Comparison of ENCODE assay signal across 14 mouse cellular contexts in genomic region chr12:70906867-70907266, GRCm38 (mm10). TPM values are rescaled to one million over a fixed set of nuclear protein-coding genes. Genes with fewer than 3 reads are reported as not detected.
A peak's percentile ranks its signal among the peaks of the same experiment; 100 is the strongest.
DNase-seq lines count a peak whose midpoint lies in the region; ATAC-seq and TF ChIP-seq lines count a peak whose summit lies in the region.
"Had no signal": no experiment of that assay in that cellular context is flagged by ENCODE, and none has a peak within 500 bp of the region (broad histone marks: within the 10 kb centered on the region; RNA-seq: fewer than 3 reads in every experiment).

No protein-coding gene starts in this region.

- peaks cover 9% of the 10 kb centered on the region for H3K4me1 ChIP-seq in embryonic fibroblast, embryonic 13.5 days (ENCODE audit: control insufficient read depth, insufficient read depth, low read length)
- peaks cover 24% of the 10 kb centered on the region for H3K4me1 ChIP-seq in limb, embryonic 15.5 days
- H3K4me1 ChIP-seq in midbrain, embryonic 15.5 days: peaks cover 8% of the 10 kb centered on the region; the same call in 1 of the 2 replicates
- peaks cover 9% of the 10 kb centered on the region for H3K4me1 ChIP-seq in neural tube, embryonic 15.5 days
- H3K4me1 ChIP-seq: hindbrain, embryonic 12.5 days had no signal

- 39% methylated on average over 9 of the region's 9 CpGs for WGBS in limb, embryonic 15.5 days
- WGBS in midbrain, embryonic 15.5 days: 91% methylated on average over 9 of the region's 9 CpGs
- 85% methylated on average over 9 of the region's 9 CpGs for WGBS in neural tube, embryonic 15.5 days

- H3K9me3 ChIP-seq in limb, embryonic 15.5 days: no peaks in the 10 kb centered on the region
- H3K9me3 ChIP-seq in midbrain, embryonic 15.5 days: no peaks in the 10 kb centered on the region
- H3K9me3 ChIP-seq in neural tube, embryonic 15.5 days (replicated peaks): no peaks in the 10 kb centered on the region
- H3K9me3 ChIP-seq: hindbrain, embryonic 12.5 days; neural tube, embryonic 12.5 days had no signal

- peak; percentile 19 for DNase-seq in kidney, postnatal 14 days
- DNase-seq in kidney, postnatal 25 days: no peak
- peak; percentile 28 for DNase-seq in ZHBTc4 (ENCODE audit: low read depth, low spot score)
- no peak for DNase-seq in embryo, embryonic 10.5 days (ENCODE audit: low spot score)
- DNase-seq: embryo, embryonic 11 days; forebrain, postnatal 0 days had no signal

- ATAC-seq in limb, embryonic 15.5 days (ENCODE audit: insufficient number of reproducible peaks, low FRiP score, low TSS enrichment, low read depth): no peak
- ATAC-seq in midbrain, embryonic 15.5 days (replicated peaks): no peak
- ATAC-seq in neural tube, embryonic 15.5 days (ENCODE audit: low FRiP score): no peak
- ATAC-seq: forebrain, postnatal 0 days had no signal

- H3K36me3 ChIP-seq in limb, embryonic 15.5 days: peaks cover 25% of the 10 kb centered on the region
- H3K36me3 ChIP-seq in midbrain, embryonic 15.5 days (replicated peaks): no peaks in the 10 kb centered on the region
- peaks cover 10% of the 10 kb centered on the region for H3K36me3 ChIP-seq in neural tube, embryonic 15.5 days
- H3K36me3 ChIP-seq: hindbrain, embryonic 12.5 days had no signal

- H3K4me2 ChIP-seq in limb, embryonic 15.5 days: no peak overlapping the region
- no peak overlapping the region for H3K4me2 ChIP-seq in midbrain, embryonic 15.5 days
- H3K4me2 ChIP-seq in neural tube, embryonic 15.5 days: no peak overlapping the region
- H3K4me2 ChIP-seq: hindbrain, embryonic 12.5 days; midbrain, embryonic 11.5 days; neural tube, embryonic 12.5 days had no signal

- no peak overlapping the region for H3K4me3 ChIP-seq in embryonic fibroblast, embryonic 13.5 days (ENCODE audit: insufficient read depth, low read length)
- no peak overlapping the region for H3K4me3 ChIP-seq in limb, embryonic 15.5 days
- H3K4me3 ChIP-seq in midbrain, embryonic 15.5 days: no peak overlapping the region
- no peak overlapping the region for H3K4me3 ChIP-seq in neural tube, embryonic 15.5 days (replicated peaks)
- H3K4me3 ChIP-seq: hindbrain, embryonic 12.5 days; neural tube, embryonic 12.5 days had no signal

- peak overlapping the region; percentile 92 for H3K27ac ChIP-seq in embryonic fibroblast, embryonic 13.5 days (ENCODE audit: insufficient read depth, low read length)
- H3K27ac ChIP-seq in limb, embryonic 15.5 days: peak overlapping the region; percentile 88
- no peak overlapping the region for H3K27ac ChIP-seq in midbrain, embryonic 15.5 days
- no peak overlapping the region for H3K27ac ChIP-seq in neural tube, embryonic 15.5 days (replicated peaks)
- H3K27ac ChIP-seq: hindbrain, embryonic 12.5 days; liver, embryonic 14.5 days; neural tube, embryonic 12.5 days had no signal

- H3K27me3 ChIP-seq in limb, embryonic 15.5 days: no peaks in the 10 kb centered on the region
- no peaks in the 10 kb centered on the region for H3K27me3 ChIP-seq in midbrain, embryonic 15.5 days (replicated peaks)
- no peaks in the 10 kb centered on the region for H3K27me3 ChIP-seq in neural tube, embryonic 15.5 days (replicated peaks)
- H3K27me3 ChIP-seq: hindbrain, embryonic 12.5 days; neural tube, embryonic 12.5 days had no signal

- TF ChIP-seq POLR2A in embryonic fibroblast, embryonic 13.5 days (IDR thresholded peaks at IDR 0.05; ENCODE audit: low read depth, low read length): no peak

- no peak overlapping the region for H3K9ac ChIP-seq in limb, embryonic 15.5 days
- no peak overlapping the region for H3K9ac ChIP-seq in midbrain, embryonic 15.5 days
- H3K9ac ChIP-seq in neural tube, embryonic 15.5 days (replicated peaks): no peak overlapping the region
- H3K9ac ChIP-seq: forebrain, postnatal 0 days; hindbrain, embryonic 12.5 days; liver, embryonic 14.5 days; neural tube, embryonic 12.5 days had no signal

- TF ChIP-seq CTCF in embryonic fibroblast, embryonic 13.5 days (IDR thresholded peaks at IDR 0.05; ENCODE audit: borderline replicate concordance, insufficient read depth, low read length): no peak

RNA-seq across cellular contexts. Expression of gene Actr10, which starts 30.8 kb away (rescaled TPM):
- 230 and 238 TPM in 2 replicates for polyA plus RNA-seq in embryonic fibroblast, embryonic 13.5 days (2011; ENCODE audit: insufficient read length, low read depth, missing spikeins)
- 229 and 230 TPM in 2 replicates for polyA plus RNA-seq in limb, embryonic 15.5 days (2015; fragmentation: Nextera tagmentation; extraction: Ambion mirVana)
- polyA plus RNA-seq in midbrain, embryonic 15.5 days (2015; fragmentation: Nextera tagmentation; extraction: Ambion mirVana): 180 and 195 TPM in 2 replicates
- polyA plus RNA-seq in neural tube, embryonic 15.5 days (2015; fragmentation: Nextera tagmentation; extraction: Ambion mirVana): 181 and 190 TPM in 2 replicates

Comparison
In these comparisons a context has a peak if more than half of its experiments do, and no peak if none do; other contexts are left out.
1. DNase-seq: peak in kidney, postnatal 14 days (single experiment) and ZHBTc4 (single experiment); none in kidney, postnatal 25 days (0 of 2) and embryo, embryonic 10.5 days (single experiment).
2. H3K27ac ChIP-seq: peak in embryonic fibroblast, embryonic 13.5 days (single experiment) and limb, embryonic 15.5 days (single experiment); none in midbrain, embryonic 15.5 days (single experiment) and neural tube, embryonic 15.5 days (single experiment).